ENCODE assay signal across 14 mouse cellular contexts in the genomic region with DNA sequence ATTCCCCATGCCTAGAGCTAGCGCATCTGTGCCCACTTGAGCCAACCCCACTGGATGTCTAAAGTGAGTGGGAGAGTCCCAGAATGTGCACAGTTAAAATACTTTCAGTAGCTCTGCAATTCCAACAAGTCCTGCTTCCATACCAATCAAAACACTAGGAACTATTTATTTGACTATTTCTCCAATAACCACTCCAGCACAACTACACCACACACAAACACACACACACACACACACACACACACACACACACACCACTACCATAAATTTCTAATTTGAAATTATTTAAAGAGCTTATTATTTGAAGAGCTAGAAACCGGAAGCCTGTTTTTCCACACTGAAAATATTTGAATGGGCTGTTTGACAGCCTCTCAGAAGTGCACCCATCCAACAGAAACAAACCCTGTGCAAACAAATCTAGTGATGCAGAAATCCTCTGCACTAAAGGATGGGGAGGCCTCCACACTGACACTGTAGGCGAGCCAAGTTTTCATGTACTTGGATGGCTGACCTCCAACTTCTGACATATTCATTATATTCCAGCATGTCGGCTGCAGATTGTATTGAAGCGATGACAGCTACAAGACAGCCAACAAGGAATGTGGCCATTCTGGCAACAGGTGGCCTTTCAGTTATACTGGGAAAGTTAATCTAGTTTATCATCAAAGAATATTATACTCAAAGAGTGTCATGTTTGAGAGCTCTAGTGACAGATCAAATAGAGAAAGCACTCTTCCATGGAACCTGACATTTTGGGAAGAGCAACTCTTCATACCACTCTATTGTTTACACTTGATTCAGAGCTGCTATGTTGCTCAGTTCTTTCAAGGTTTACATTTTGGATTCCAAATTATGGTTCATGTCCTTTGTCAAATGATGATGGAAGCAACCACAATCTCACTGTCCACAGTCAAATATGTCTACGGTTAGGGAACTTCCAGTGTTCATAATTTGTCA.
DNase-seq lines count a peak whose midpoint lies in the region; ATAC-seq and TF ChIP-seq lines count a peak whose summit lies in the region.
"Had no signal": no experiment of that assay in that cellular context is flagged by ENCODE, and none has a peak within 500 bp of the region (broad histone marks: within the 10 kb centered on the region; RNA-seq: fewer than 3 reads in every experiment).

No protein-coding gene starts in this region.

- no peaks in the 10 kb centered on the region for H3K27me3 ChIP-seq in forebrain, postnatal 0 days (ENCODE audit: insufficient read depth, low read length)
- H3K27me3 ChIP-seq in forebrain, embryonic 10.5 days (ENCODE audit: poor library complexity, severe bottlenecking): peaks cover 6% of the 10 kb centered on the region; the same call in 1 of the 2 replicates
- H3K27me3 ChIP-seq in kidney, embryonic 15.5 days: 0 out of 2 replicates have a peak, but pooled peaks cover 3% of the 10 kb centered on the region
- H3K27me3 ChIP-seq in limb, embryonic 15.5 days: no peaks in the 10 kb centered on the region
- H3K27me3 ChIP-seq: limb, embryonic 12.5 days had no signal

- H3K9ac ChIP-seq in forebrain, postnatal 0 days: no peak overlapping the region
- no peak overlapping the region for H3K9ac ChIP-seq in kidney, embryonic 15.5 days
- H3K9ac ChIP-seq in limb, embryonic 15.5 days: no peak overlapping the region
- H3K9ac ChIP-seq: limb, embryonic 12.5 days had no signal

- no peaks in the 10 kb centered on the region for H3K4me1 ChIP-seq in forebrain, postnatal 0 days (ENCODE audit: insufficient read depth)
- no peaks in the 10 kb centered on the region for H3K4me1 ChIP-seq in forebrain, embryonic 10.5 days
- no peaks in the 10 kb centered on the region for H3K4me1 ChIP-seq in kidney, embryonic 15.5 days
- H3K4me1 ChIP-seq in limb, embryonic 15.5 days: no peaks in the 10 kb centered on the region
- H3K4me1 ChIP-seq: limb, embryonic 12.5 days had no signal

- H3K9me3 ChIP-seq in forebrain, postnatal 0 days (ENCODE audit: low read length): no peaks in the 10 kb centered on the region
- no peaks in the 10 kb centered on the region for H3K9me3 ChIP-seq in forebrain, embryonic 10.5 days
- H3K9me3 ChIP-seq in kidney, embryonic 15.5 days (replicated peaks): no peaks in the 10 kb centered on the region
- H3K9me3 ChIP-seq in limb, embryonic 15.5 days: no peaks in the 10 kb centered on the region
- H3K9me3 ChIP-seq: limb, embryonic 12.5 days had no signal

- peak; percentile 25; the same call in 1 of the 2 replicates for ATAC-seq in forebrain, postnatal 0 days
- no peak; the same call in 1 of the 2 replicates for ATAC-seq in kidney, embryonic 15.5 days (replicated peaks; ENCODE audit: low FRiP score)
- ATAC-seq in limb, embryonic 15.5 days (ENCODE audit: insufficient number of reproducible peaks, low FRiP score, low TSS enrichment, low read depth): 0 out of 2 replicates have a peak, but pooled peaks have one; percentile 24
- ATAC-seq: CD4-positive, CD25-positive, alpha-beta regulatory T cell, adult 4 months had no signal

- DNase-seq in forebrain, postnatal 0 days: peak; percentile 49
- DNase-seq in forebrain, embryonic 10.5 days (ENCODE audit: extremely low spot score, low spot score): no peak
- peak; percentile 1 for DNase-seq in kidney, adult 9 months
- DNase-seq in lung, postnatal 10 days: peak; percentile 54
- DNase-seq in lung, postnatal 14 days: no peak
- no peak for DNase-seq in adrenal gland, postnatal 14 days
- DNase-seq: adrenal gland, postnatal 10 days; embryo, embryonic 11 days; thymus, postnatal 4 days had no signal

- H3K4me3 ChIP-seq in forebrain, postnatal 0 days (ENCODE audit: low read depth, low read length): no peak overlapping the region
- no peak overlapping the region for H3K4me3 ChIP-seq in forebrain, embryonic 10.5 days
- no peak overlapping the region for H3K4me3 ChIP-seq in kidney, embryonic 15.5 days (replicated peaks)
- no peak overlapping the region for H3K4me3 ChIP-seq in limb, embryonic 15.5 days
- H3K4me3 ChIP-seq: layer of hippocampus, adult 2 months; limb, embryonic 12.5 days had no signal

- no peak for TF ChIP-seq CTCF in forebrain, postnatal 0 days (IDR thresholded peaks at IDR 0.05; ENCODE audit: low read depth)

- no peak overlapping the region for H3K27ac ChIP-seq in forebrain, postnatal 0 days (ENCODE audit: low read depth, low read length)
- H3K27ac ChIP-seq in forebrain, embryonic 10.5 days: no peak overlapping the region
- no peak overlapping the region for H3K27ac ChIP-seq in kidney, embryonic 15.5 days
- no peak overlapping the region for H3K27ac ChIP-seq in limb, embryonic 15.5 days
- H3K27ac ChIP-seq: layer of hippocampus, adult 2 months; limb, embryonic 12.5 days had no signal

- H3K36me3 ChIP-seq in forebrain, postnatal 0 days (ENCODE audit: insufficient read depth): no peaks in the 10 kb centered on the region
- H3K36me3 ChIP-seq in forebrain, embryonic 10.5 days (replicated peaks): no peaks in the 10 kb centered on the region
- no peaks in the 10 kb centered on the region for H3K36me3 ChIP-seq in kidney, embryonic 15.5 days
- no peaks in the 10 kb centered on the region for H3K36me3 ChIP-seq in limb, embryonic 15.5 days
- H3K36me3 ChIP-seq: limb, embryonic 12.5 days had no signal

- 54% methylated on average over 6 of the region's 6 CpGs for WGBS in forebrain, postnatal 0 days
- 93% methylated on average over 6 of the region's 6 CpGs for WGBS in forebrain, embryonic 10.5 days
- WGBS in kidney, embryonic 15.5 days: 55% methylated on average over 6 of the region's 6 CpGs
- WGBS in limb, embryonic 15.5 days: 58% methylated on average over 6 of the region's 6 CpGs

- H3K4me2 ChIP-seq in forebrain, postnatal 0 days (ENCODE audit: low read depth): no peak overlapping the region
- H3K4me2 ChIP-seq in kidney, embryonic 15.5 days: no peak overlapping the region
- H3K4me2 ChIP-seq in limb, embryonic 15.5 days: no peak overlapping the region
- H3K4me2 ChIP-seq: limb, embryonic 12.5 days had no signal

Comparison
In these comparisons a context has a peak if more than half of its experiments do, and no peak if none do; other contexts are left out.
1. DNase-seq: peak in forebrain, postnatal 0 days (single experiment), kidney, adult 9 months (single experiment) and lung, postnatal 10 days (single experiment); none in forebrain, embryonic 10.5 days (single experiment), lung, postnatal 14 days (single experiment) and adrenal gland, postnatal 14 days (single experiment).